8 mouse cellular contexts compared by ENCODE assay signal in the genomic region with DNA sequence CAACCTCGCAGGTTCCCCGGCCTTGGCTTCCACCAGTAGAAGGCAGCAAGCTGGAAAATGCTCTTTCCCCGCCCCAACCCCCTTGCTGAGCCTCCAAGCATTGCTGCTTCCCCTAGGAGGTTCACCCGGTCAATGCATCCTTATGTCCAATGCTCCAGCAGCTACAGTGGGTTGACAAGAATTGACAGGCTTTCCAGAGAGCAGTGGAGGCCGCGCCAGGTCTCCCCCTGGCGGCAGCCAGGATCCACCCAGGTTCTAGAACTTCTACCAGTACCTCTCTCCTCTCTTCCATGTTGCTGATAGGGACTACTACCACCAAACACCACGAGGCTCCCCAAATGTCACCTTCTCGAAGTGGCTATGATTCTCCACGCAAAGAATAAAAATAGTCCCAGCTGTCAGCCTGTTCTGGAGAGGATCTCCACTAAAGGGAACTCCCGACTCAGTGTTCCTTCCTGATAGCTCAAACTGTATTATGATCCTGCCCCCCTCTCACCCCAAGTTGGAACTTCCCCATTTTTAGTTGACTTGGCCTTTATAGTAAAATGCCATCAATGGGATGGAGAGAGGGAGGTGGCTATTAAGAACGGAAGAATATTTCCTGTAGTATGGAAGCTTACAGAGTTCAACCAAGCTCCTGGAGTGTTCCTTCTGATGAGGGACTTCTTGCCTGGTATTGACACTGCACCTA. TPM values are rescaled to one million over a fixed set of nuclear protein-coding genes. Genes with fewer than 3 reads are reported as not detected.
DNase-seq lines count a peak whose midpoint lies in the region; ATAC-seq and TF ChIP-seq lines count a peak whose summit lies in the region.

No protein-coding gene starts in this region.

- no peaks in the 10 kb centered on the region for H3K4me1 ChIP-seq in cortical plate, adult 2 months (ENCODE audit: control insufficient read depth, insufficient read depth, low read length)

- H3K4me3 ChIP-seq in cortical plate, adult 2 months (ENCODE audit: insufficient read depth, low read length) = no peak overlapping the region

- intact Hi-C loops in gastrocnemius, postnatal 14 days (cut with DNase I; ENCODE audit: low total_unique reads) = no loop called here

- no peak; the same call in 1 of the 2 replicates for ATAC-seq in erythroid progenitor cell, adult 5-6 weeks (replicated peaks; ENCODE audit: low FRiP score, poor library complexity, severe bottlenecking)

- no peak for TF ChIP-seq POLR2A in cortical plate, adult 2 months (IDR thresholded peaks at IDR 0.05; ENCODE audit: extremely low read depth, insufficient read depth, low read length)

- peak; percentile 15 for DNase-seq in gastrocnemius, postnatal 10 days
- DNase-seq in gastrocnemius, postnatal 14 days = no peak
- peak; percentile 2 for DNase-seq in right cerebral cortex, postnatal 4 days
- no peak for DNase-seq in right cerebral cortex, adult 2 months (ENCODE audit: low spot score in 2 of 2)
- DNase-seq in lung, postnatal 10 days = peak; percentile 9
- no peak for DNase-seq in right cerebral cortex, postnatal 36 days (ENCODE audit: low spot score in 2 of 2)

- no peak overlapping the region for H3K27ac ChIP-seq in cortical plate, adult 2 months (ENCODE audit: insufficient read depth, low read length)

- peak; percentile 21; the same call in 1 of the 2 replicates for TF ChIP-seq CTCF in cortical plate, adult 2 months (IDR thresholded peaks at IDR 0.05; ENCODE audit: extremely low read depth, insufficient read depth, low read length)

RNA-seq across cellular contexts. Expression of a gene that starts 30.8 kb away (rescaled TPM):
- 10 to 100 TPM; 26.7 to 28.6 TPM for total RNA-seq in gastrocnemius, postnatal 10 days (2021)
- total RNA-seq in gastrocnemius, postnatal 14 days (2021) = 10 to 100 TPM; 25.4 to 26.0 TPM
- polyA plus RNA-seq in cortical plate, adult 2 months (2012; rRNA removed) = 20.9 and 22.5 TPM in 2 replicates
- total RNA-seq in erythroid progenitor cell, adult 5-6 weeks (2015; ENCODE audit: low replicate concordance) = 9.0 and 24.3 TPM in 2 replicates
- total RNA-seq in erythroid progenitor cell, adult 5-6 weeks (2017; ENCODE audit: low replicate concordance) = 6.8 and 16.2 TPM in 2 replicates

Comparison
In these comparisons a context has a peak if more than half of its experiments do, and no peak if none do; other contexts are left out.
1. DNase-seq: peak in gastrocnemius, postnatal 10 days (single experiment), right cerebral cortex, postnatal 4 days (single experiment) and lung, postnatal 10 days (single experiment); none in gastrocnemius, postnatal 14 days (single experiment), right cerebral cortex, adult 2 months (0 of 2) and right cerebral cortex, postnatal 36 days (0 of 2).